Mouse (Mus musculus) thymus, adult 2 months (tissue): ENCODE results near the gene Gabpb2. TPM values are rescaled to one million over a fixed set of nuclear protein-coding genes. Genes with fewer than 3 reads are reported as not detected.

Experiments
- DNase-seq: peaks from one replicate; pipeline ENCODE4 v3.0.0; 2021
- H3K27ac ChIP-seq: fragments of 200-500 bp; 2 replicates; pipeline ENCODE4 v1.5.1; 2012; ENCODE audit warnings: low read length, control low read depth; ENCODE audit not compliant: control insufficient read depth, insufficient read depth
- H3K27me3 ChIP-seq: fragments of 200-500 bp; 2 replicates; pipeline ENCODE4 v1.6.1; 2012; ENCODE audit warnings: mild to moderate bottlenecking, low read length, moderate library complexity, mixed read lengths; ENCODE audit not compliant: control insufficient read depth, insufficient read depth
- H3K36me3 ChIP-seq: fragments of 200-500 bp; 2 replicates; pipeline ENCODE4 v1.6.1; 2012; ENCODE audit warnings: mild to moderate bottlenecking, low read length, moderate library complexity; ENCODE audit not compliant: control insufficient read depth, insufficient read depth
- H3K4me1 ChIP-seq: fragments of 200-500 bp; replicated peaks from 2 replicates; pipeline ENCODE4 v1.6.1; 2012; ENCODE audit warnings: low read length; ENCODE audit not compliant: control insufficient read depth, insufficient read depth
- H3K4me3 ChIP-seq: fragments of 200-500 bp; 2 replicates; pipeline ENCODE4 v1.5.1; 2012; ENCODE audit warnings: mild to moderate bottlenecking, low read length, control low read depth, moderate library complexity; ENCODE audit not compliant: control insufficient read depth, insufficient read depth
- CTCF ChIP-seq: fragments of 200-500 bp; IDR thresholded peaks from 2 replicates; pipeline ENCODE4 v1.5.1; 2012; ENCODE audit warnings: mild to moderate bottlenecking, control low read depth, low read length, moderate library complexity, borderline replicate concordance; ENCODE audit not compliant: control insufficient read depth, poor library complexity, insufficient read depth; ENCODE audit errors: extremely low read depth
- POLR2A ChIP-seq: fragments of 200-500 bp; IDR thresholded peaks from 2 replicates; pipeline ENCODE4 v1.6.1; 2012; ENCODE audit warnings: mild to moderate bottlenecking, low read length, control low read depth, moderate library complexity; ENCODE audit not compliant: control insufficient read depth, poor library complexity, insufficient read depth; ENCODE audit errors: extremely low read depth
- WGBS: fragments of 180-500 bp; shearing (Covaris S2); methylation state at CpG from one replicate; pipeline ENCODE4 v1.1.7; 2018; 5-methylcytosine and 5-hydroxymethylcytosine counted together
- polyA plus RNA-seq: library from polyadenylated mRNA; depleted of rRNA; stranded (reverse); fragments of >200 nt; gene quantifications from 2 replicates; pipeline ENCODE4 v1.2.3, GENCODE M21; 2012

Gene Gabpb2
- polyA plus RNA-seq, 1 experiment: 41.7 TPM

GRCm38 (mm10) chr3:95163419-95164255 is 54.1 kb downstream of the Gabpb2 start:
- Histone ChIP-seq H3K27ac (no peak overlapping the region), H3K4me3 (no peak overlapping the region), H3K4me1 (peaks cover 15% of the 10 kb centered on the region), H3K27me3 (peaks cover 6% of the 10 kb centered on the region; the same call in 1 of the 2 replicates), H3K36me3 (no peaks in the 10 kb centered on the region)
- TF ChIP-seq CTCF: no peak
- no peak for TF ChIP-seq POLR2A
- no peak for DNase-seq
- 78% methylated on average over 11 of the region's 11 CpGs for WGBS

DNA sequence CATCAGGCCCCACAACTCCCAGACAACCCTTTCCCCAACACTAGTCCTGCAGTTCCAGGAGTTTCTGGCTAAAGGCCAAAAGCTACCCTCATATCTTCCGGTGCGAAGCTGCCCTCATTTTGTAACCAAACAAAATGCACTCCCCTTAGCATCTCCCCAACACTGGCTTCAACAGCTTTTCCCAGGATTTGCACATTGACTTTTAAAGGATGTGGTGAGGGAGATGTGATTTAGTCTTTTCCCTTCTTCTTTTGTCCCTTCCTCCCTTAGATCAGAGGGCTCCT is 55.4 kb downstream of the Gabpb2 start:
- Histone ChIP-seq H3K4me3 (no peak overlapping the region), H3K4me1 (peaks cover 15% of the 10 kb centered on the region), H3K27me3 (peaks cover 6% of the 10 kb centered on the region; the same call in 1 of the 2 replicates), H3K36me3 (no peaks in the 10 kb centered on the region), H3K27ac (no peak overlapping the region)
- DNase-seq: no peak
- no peak for TF ChIP-seq POLR2A
- TF ChIP-seq CTCF: no peak
- 93% methylated on average over 2 of the region's 2 CpGs for WGBS

DNA sequence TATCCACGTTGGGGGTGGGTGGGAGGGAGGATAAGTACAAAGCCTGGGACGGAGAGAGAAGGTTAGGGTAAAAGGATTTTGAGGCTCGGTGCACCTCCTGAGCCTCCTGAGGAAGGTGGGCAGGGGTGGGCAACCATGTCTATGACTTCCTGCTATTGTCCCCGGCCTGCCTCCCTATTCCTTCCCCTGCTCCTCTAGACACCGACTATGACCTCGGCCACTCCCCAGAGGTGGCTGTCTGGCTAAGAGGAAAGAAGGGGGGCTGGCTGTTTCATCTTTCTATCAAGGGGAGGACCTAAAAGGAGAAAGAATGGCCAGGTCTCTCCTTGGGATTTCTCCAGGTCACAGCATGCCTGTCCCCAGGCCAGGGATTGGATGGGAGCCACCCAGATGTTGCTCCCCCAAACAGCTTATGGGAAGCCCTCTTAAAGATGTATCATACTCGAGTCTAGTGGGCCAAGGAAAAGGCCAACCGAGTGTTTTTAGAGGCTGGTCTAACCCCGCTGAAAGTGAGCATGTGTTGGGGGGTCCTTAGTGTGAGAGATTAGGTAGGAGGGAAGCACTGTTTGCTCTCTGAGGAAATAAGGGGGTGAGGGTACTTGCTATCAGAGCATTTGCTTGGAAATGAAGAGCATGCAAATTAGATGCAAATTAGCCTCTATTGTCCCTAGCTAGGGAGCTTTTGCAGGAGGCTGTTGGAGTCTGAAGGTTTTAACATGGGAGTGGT is 55.9 kb downstream of the Gabpb2 start:
- WGBS: 43% methylated on average over 9 of the region's 9 CpGs
- TF ChIP-seq CTCF (no peak), POLR2A (no peak)
- no peak overlapping the region for H3K4me3 ChIP-seq

DNA sequence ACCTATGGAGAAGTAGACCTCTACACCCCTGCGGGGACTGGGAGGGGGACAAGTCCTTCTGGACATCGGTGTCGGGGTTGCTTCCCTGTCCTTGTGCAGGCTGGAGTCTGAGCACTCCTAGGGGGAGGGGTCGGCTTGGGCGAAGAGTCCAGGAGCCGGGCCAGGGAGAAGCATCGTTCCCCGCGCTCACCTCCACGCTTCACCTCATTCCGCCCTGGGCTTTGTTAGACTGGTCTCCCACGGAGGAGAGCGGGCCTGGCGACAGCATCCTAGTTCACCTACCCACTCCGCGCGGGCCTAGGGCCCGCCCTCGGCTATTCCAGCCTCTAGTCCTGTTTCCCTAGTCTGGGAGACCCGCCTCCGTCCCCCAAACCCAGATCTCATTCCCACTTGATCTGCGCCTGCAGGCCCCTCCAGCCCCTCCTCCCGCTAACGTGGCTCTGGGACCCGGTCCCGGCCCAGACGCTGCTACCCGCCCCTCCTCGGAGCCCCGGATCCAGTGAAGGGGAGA is 56.6 kb downstream of the Gabpb2 start:
- Histone ChIP-seq H3K27me3 (peaks cover 6% of the 10 kb centered on the region; the same call in 1 of the 2 replicates), H3K4me3 (peak overlapping the region; percentile 83), H3K36me3 (no peaks in the 10 kb centered on the region), H3K27ac (no peak overlapping the region), H3K4me1 (peaks cover 15% of the 10 kb centered on the region)
- TF ChIP-seq POLR2A (no peak), CTCF (no peak)
- peak; percentile 19 for DNase-seq
- WGBS: 17% methylated on average over 30 of the region's 30 CpGs

More for the DNA sequence above, 55.9 kb downstream of the Gabpb2 start:
- peaks cover 6% of the 10 kb centered on the region; the same call in 1 of the 2 replicates for H3K27me3 ChIP-seq
- H3K27ac ChIP-seq: no peak overlapping the region
- H3K36me3 ChIP-seq: no peaks in the 10 kb centered on the region
- no peak for DNase-seq
- H3K4me1 ChIP-seq: peaks cover 15% of the 10 kb centered on the region

GRCm38 (mm10) chr3:95159987-95160963 is 57.4 kb downstream of the Gabpb2 start, which contains the start of gene Sema6c:
Sema6c (plus strand) TSS chr3:95160457.
- WGBS: under 1% methylated on average over 66 of the region's 66 CpGs
- Histone ChIP-seq H3K4me3 (peak within 1 kb of the TSS; percentile 83), H3K27me3 (peaks cover 6% of the 10 kb centered on the region; the same call in 1 of the 2 replicates), H3K27ac (no peak within 1 kb of the TSS), H3K4me1 (peaks cover 15% of the 10 kb centered on the region), H3K36me3 (no peaks in the 10 kb centered on the region)
- TF ChIP-seq CTCF: peak; percentile 73
- 0 out of 2 replicates have a peak, but pooled peaks have one; percentile 45 for TF ChIP-seq POLR2A
- DNase-seq: peak; percentile 85

DNA sequence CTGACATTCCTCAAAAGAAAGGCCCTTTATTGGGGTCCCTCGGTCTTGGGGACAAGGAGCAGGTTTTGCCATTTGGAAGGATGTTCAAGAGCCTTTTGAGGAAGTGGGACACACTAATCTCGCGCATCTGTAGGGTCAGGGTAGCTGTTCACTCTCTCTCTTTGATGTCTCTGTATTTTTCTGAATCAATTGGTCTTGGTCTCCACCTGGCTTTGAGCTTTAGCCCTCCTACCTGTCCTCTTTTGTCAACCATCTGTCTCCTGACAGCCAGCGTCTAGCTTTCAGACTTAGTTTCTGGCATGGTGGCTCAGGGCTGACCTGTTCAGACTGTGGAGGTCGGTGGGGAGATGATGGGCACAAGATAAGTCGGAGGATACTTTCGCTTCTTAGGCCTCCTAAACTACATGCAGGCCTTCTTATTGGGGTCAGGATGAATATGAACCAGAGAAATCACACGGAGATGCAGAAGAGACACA is 58.2 kb downstream of the Gabpb2 start:
- TF ChIP-seq POLR2A (no peak), CTCF (no peak)
- DNase-seq: peak; percentile 3
- Histone ChIP-seq H3K27me3 (peaks cover 6% of the 10 kb centered on the region; the same call in 1 of the 2 replicates), H3K36me3 (no peaks in the 10 kb centered on the region), H3K27ac (no peak overlapping the region), H3K4me1 (peaks cover 15% of the 10 kb centered on the region), H3K4me3 (peak overlapping the region; percentile 83)
- 24% methylated on average over 8 of the region's 8 CpGs for WGBS
